Mouse (Mus musculus) megakaryocyte, embryonic 14.5 days (primary cell): ENCODE results near the gene Pgap2.
"Not testable (repeated sequence)": the region's sequence is repeated elsewhere in the genome, so short reads cannot be mapped to it uniquely, and the experiment has no call there.

Experiments used
- FLI1 ChIP-seq: IDR thresholded peaks from 2 replicates; pipeline ENCODE4 v1.6.1; 2012; ENCODE audit warnings: low read length, inconsistent platforms, mixed read lengths
- GATA1 ChIP-seq: IDR thresholded peaks from 3 replicates; pipeline ENCODE4 v1.6.1; 2012; ENCODE audit warnings: mixed read lengths, low read length, inconsistent platforms, borderline replicate concordance

- TF ChIP-seq GATA1, FLI1: not testable (repeated sequence)
These were observed 56.0 kb downstream of the Pgap2 start for GRCm38 (mm10) chr7:102266021-102266400.
